Mouse (Mus musculus): Measurements from ENCODE around the gene Ndufa4l2. TPM values are rescaled to one million over a fixed set of nuclear protein-coding genes. Genes with fewer than 3 reads are reported as not detected.
A peak's percentile ranks its signal among the peaks of the same experiment; 100 is the strongest.

The Ndufa4l2 gene
- polyA plus RNA-seq, 2 experiments: 2.1 to 5.8 TPM

DNA sequence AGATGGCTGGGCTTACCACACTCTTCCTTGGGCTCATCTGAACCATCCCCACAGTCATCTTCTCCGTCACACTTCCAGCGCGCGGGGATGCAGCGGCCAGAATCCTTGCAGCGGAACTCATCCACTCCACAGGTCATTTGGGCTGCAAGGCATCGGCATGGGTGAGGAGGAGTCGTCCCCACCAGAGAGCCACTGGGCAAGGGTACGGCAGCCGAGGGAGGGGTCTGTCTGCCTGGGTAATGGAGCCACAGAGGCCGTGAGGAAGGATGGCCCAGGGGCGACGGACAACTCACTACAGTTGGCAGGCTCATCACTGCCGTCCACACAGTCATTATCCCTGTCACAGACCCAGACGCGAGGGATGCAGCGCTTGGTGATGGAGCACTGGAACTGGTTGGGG is 35.1 kb downstream of the Ndufa4l2 start:
- Histone ChIP-seq H3K9me3 (ENCODE audit: control insufficient read depth, low read length) (no peaks in the 10 kb centered on the region), H3K27ac (no peak overlapping the region), H3K4me3 (ENCODE audit: insufficient read depth in 1 of 2, low read depth in 2 of 2, low read length in 2 of 2) (no peak overlapping the region), H3K4me1 (replicated peaks; ENCODE audit: control insufficient read depth in 2 of 2, insufficient read depth in 2 of 2, low read length in 1 of 2) (no peaks in the 10 kb centered on the region), H3K36me3 (replicated peaks; ENCODE audit: control insufficient read depth, insufficient read depth, low read depth) (no peaks in the 10 kb centered on the region; the same call in 1 of the 2 replicates), H3K4me2 (ENCODE audit: low read depth) (no peak overlapping the region), H3K9ac (replicated peaks) (no peak overlapping the region), H3K27me3 (ENCODE audit: control insufficient read depth, insufficient read depth, low read length) (no peaks in the 10 kb centered on the region)
- DNase-seq (ENCODE audit: low read depth in 3 of 3, low spot score in 3 of 3) (no peak), ATAC-seq (ENCODE audit: insufficient read depth) (no peak)
- whole genome bisulfite sequencing (ENCODE audit: insufficient replicate concordance): 73% methylated on average over 17 of the region's 17 CpGs
- TF ChIP-seq CTCF (IDR thresholded peaks at IDR 0.05; ENCODE audit: low read depth) (no peak), EP300 (IDR thresholded peaks at IDR 0.05; ENCODE audit: low read depth) (no peak)

DNA sequence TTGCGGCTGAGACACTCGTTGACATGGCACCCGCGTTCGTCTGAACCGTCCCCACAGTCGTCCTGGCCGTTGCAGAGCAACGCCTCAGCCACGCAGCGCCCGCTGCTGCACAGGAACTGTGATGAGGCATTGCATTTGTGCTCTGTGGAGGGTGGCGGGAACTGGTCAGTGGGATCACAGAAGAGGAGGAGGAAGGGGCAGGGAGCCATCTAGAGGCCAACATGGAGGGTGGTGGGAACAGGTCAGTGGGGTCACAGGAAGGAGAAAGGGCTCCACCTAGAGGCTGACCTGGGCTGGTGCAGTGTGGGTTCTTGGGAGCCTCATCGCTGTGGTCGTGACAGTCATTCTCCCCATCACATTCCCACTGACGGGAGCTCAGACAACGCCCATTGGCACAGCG is 40.9 kb downstream of the Ndufa4l2 start:
- ATAC-seq (ENCODE audit: insufficient read depth) (no peak), DNase-seq (ENCODE audit: low read depth in 3 of 3, low spot score in 3 of 3) (peak in 1 of 3 experiments; percentile 25)
- Histone ChIP-seq H3K36me3 (replicated peaks; ENCODE audit: control insufficient read depth, insufficient read depth, low read depth) (no peaks in the 10 kb centered on the region; the same call in 1 of the 2 replicates), H3K27me3 (ENCODE audit: control insufficient read depth, insufficient read depth, low read length) (no peaks in the 10 kb centered on the region), H3K9me3 (ENCODE audit: control insufficient read depth, low read length) (no peaks in the 10 kb centered on the region), H3K9ac (replicated peaks) (no peak overlapping the region), H3K4me1 (replicated peaks; ENCODE audit: control insufficient read depth in 2 of 2, insufficient read depth in 2 of 2, low read length in 1 of 2) (no peaks in the 10 kb centered on the region), H3K4me3 (ENCODE audit: insufficient read depth in 1 of 2, low read depth in 2 of 2, low read length in 2 of 2) (no peak overlapping the region), H3K4me2 (ENCODE audit: low read depth) (no peak overlapping the region), H3K27ac (no peak overlapping the region)
- WGBS (ENCODE audit: insufficient replicate concordance): 66% methylated on average over 18 of the region's 18 CpGs
- TF ChIP-seq EP300 (IDR thresholded peaks at IDR 0.05; ENCODE audit: low read depth) (no peak), CTCF (IDR thresholded peaks at IDR 0.05; ENCODE audit: low read depth) (peak; percentile 94)

- H3K4me1 ChIP-seq (replicated peaks; ENCODE audit: control insufficient read depth in 2 of 2, insufficient read depth in 2 of 2, low read length in 1 of 2): no peaks in the 10 kb centered on the region
- no peak overlapping the region for H3K4me3 ChIP-seq (ENCODE audit: insufficient read depth in 1 of 2, low read depth in 2 of 2, low read length in 2 of 2)
- no peak overlapping the region for H3K9ac ChIP-seq (replicated peaks)
- H3K27ac ChIP-seq: no peak overlapping the region
- peak; percentile 53 for TF ChIP-seq CTCF (IDR thresholded peaks at IDR 0.05; ENCODE audit: low read depth)
- TF ChIP-seq EP300 (IDR thresholded peaks at IDR 0.05; ENCODE audit: low read depth): no peak
- no peaks in the 10 kb centered on the region for H3K9me3 ChIP-seq (ENCODE audit: control insufficient read depth, low read length)
- H3K4me2 ChIP-seq (ENCODE audit: low read depth): no peak overlapping the region
- no peak for ATAC-seq (ENCODE audit: insufficient read depth)
- WGBS (ENCODE audit: insufficient replicate concordance): 75% methylated on average over 13 of the region's 13 CpGs
- no peaks in the 10 kb centered on the region; the same call in 1 of the 2 replicates for H3K36me3 ChIP-seq (replicated peaks; ENCODE audit: control insufficient read depth, insufficient read depth, low read depth)
- DNase-seq (ENCODE audit: low read depth in 3 of 3, low spot score in 3 of 3): no peak
- H3K27me3 ChIP-seq (ENCODE audit: control insufficient read depth, insufficient read depth, low read length): no peaks in the 10 kb centered on the region
Observed at GRCm38 (mm10) chr10:127557397-127557796, 42.6 kb downstream of the Ndufa4l2 start.

DNA sequence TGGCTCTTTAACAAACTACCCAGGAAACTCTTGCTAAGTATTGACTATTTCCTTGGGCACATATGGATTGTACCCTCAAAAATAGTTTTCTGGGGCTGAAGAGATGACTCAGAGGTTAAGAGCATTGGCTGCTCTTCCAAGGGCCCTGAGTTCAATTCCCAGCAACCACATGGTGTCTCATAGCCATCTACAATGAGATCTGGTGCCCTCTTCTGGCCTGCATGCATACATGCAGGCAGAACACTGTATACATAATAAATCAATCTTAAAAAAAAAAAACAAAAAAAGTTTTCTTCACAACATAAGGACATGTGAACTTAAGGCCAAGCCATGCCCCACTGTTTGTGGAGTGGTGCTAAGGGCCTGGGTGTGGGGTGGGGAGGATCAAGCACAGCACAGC is 46.4 kb downstream of the Ndufa4l2 start:
- Histone ChIP-seq H3K4me3 (ENCODE audit: insufficient read depth in 1 of 2, low read depth in 2 of 2, low read length in 2 of 2) (no peak overlapping the region), H3K36me3 (replicated peaks; ENCODE audit: control insufficient read depth, insufficient read depth, low read depth) (no peaks in the 10 kb centered on the region; the same call in 1 of the 2 replicates), H3K27ac (no peak overlapping the region), H3K27me3 (ENCODE audit: control insufficient read depth, insufficient read depth, low read length) (no peaks in the 10 kb centered on the region), H3K4me1 (replicated peaks; ENCODE audit: control insufficient read depth in 2 of 2, insufficient read depth in 2 of 2, low read length in 1 of 2) (no peaks in the 10 kb centered on the region), H3K9ac (replicated peaks) (no peak overlapping the region), H3K9me3 (ENCODE audit: control insufficient read depth, low read length) (no peaks in the 10 kb centered on the region), H3K4me2 (ENCODE audit: low read depth) (no peak overlapping the region)
- peak; percentile 46 for TF ChIP-seq CTCF (IDR thresholded peaks at IDR 0.05; ENCODE audit: low read depth)
- TF ChIP-seq EP300 (IDR thresholded peaks at IDR 0.05; ENCODE audit: low read depth): no peak
- ATAC-seq (ENCODE audit: insufficient read depth) (no peak), DNase-seq (ENCODE audit: low read depth in 3 of 3, low spot score in 3 of 3) (no peak)

DNA sequence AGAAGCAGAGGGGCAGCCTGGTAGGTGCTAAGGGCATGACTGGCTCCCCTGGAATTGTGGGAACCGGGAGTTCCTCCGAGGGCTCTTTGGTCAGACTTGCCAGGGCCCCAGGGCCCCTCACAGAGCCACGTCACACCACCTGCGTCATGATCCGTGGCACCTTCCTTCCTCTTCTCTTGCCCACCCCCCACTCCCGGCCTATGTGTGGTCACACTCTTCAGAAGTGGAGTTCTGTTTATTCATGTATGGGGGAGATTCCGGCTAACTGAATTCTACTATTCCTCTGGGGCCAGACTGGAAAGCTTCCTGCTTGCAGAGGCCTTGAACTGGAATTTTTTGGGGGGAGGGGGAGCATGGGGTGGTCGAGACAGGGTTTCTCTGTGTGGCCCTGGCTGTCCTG is 49.1 kb downstream of the Ndufa4l2 start:
- TF ChIP-seq CTCF (IDR thresholded peaks at IDR 0.05; ENCODE audit: low read depth): no peak
- TF ChIP-seq EP300 (IDR thresholded peaks at IDR 0.05; ENCODE audit: low read depth): no peak
- H3K27ac ChIP-seq: no peak overlapping the region
- no peaks in the 10 kb centered on the region for H3K4me1 ChIP-seq (replicated peaks; ENCODE audit: control insufficient read depth in 2 of 2, insufficient read depth in 2 of 2, low read length in 1 of 2)
- WGBS (ENCODE audit: insufficient replicate concordance): 26% methylated on average over 8 of the region's 8 CpGs
- no peaks in the 10 kb centered on the region; the same call in 1 of the 2 replicates for H3K36me3 ChIP-seq (replicated peaks; ENCODE audit: control insufficient read depth, insufficient read depth, low read depth)
- H3K27me3 ChIP-seq (ENCODE audit: control insufficient read depth, insufficient read depth, low read length): no peaks in the 10 kb centered on the region
- DNase-seq (ENCODE audit: low read depth in 3 of 3, low spot score in 3 of 3): no peak
- no peak overlapping the region for H3K4me2 ChIP-seq (ENCODE audit: low read depth)
- no peak for ATAC-seq (ENCODE audit: insufficient read depth)
- no peak overlapping the region for H3K9ac ChIP-seq (replicated peaks)
- no peaks in the 10 kb centered on the region for H3K9me3 ChIP-seq (ENCODE audit: control insufficient read depth, low read length)
- H3K4me3 ChIP-seq (ENCODE audit: insufficient read depth in 1 of 2, low read depth in 2 of 2, low read length in 2 of 2): no peak overlapping the region
